9 mouse cellular contexts compared by ENCODE assay signal in the genomic region with DNA sequence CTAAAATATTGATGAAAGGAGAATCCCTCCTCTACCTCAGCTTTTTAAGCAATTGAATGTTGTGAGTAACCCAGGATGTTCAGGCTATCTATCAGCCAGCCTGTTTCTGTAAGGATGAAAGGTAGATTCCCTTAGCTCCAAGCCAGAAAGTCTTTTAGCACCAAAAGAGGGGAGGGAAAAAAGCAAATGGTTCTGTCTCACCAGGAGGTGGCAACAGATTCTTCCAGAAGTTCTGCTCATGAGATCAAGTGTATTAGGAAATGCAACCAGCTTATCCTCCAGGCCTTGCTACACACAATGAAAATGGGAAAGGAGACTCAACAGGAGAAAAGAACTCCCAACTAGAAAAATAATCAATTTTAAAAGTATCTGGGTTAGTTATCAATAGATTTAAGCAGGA. TPM values are rescaled to one million over a fixed set of nuclear protein-coding genes. Genes with fewer than 3 reads are reported as not detected.
DNase-seq lines count a peak whose midpoint lies in the region; ATAC-seq and TF ChIP-seq lines count a peak whose summit lies in the region.
"Had no signal": no experiment of that assay in that cellular context is flagged by ENCODE, and none has a peak within 500 bp of the region (broad histone marks: within the 10 kb centered on the region; RNA-seq: fewer than 3 reads in every experiment).

No protein-coding gene starts in this region.

- H3K27me3 ChIP-seq in heart, embryonic 15.5 days = no peaks in the 10 kb centered on the region
- no peaks in the 10 kb centered on the region for H3K27me3 ChIP-seq in midbrain, embryonic 13.5 days
- H3K27me3 ChIP-seq in midbrain, embryonic 11.5 days (ENCODE audit: control insufficient read depth, insufficient read depth, low read length) = no peaks in the 10 kb centered on the region

- TF ChIP-seq CTCF in bone marrow macrophage, adult 2 months (IDR thresholded peaks at IDR 0.05; ENCODE audit: low read depth, low read length) = no peak

- H3K9ac ChIP-seq in heart, embryonic 15.5 days = no peak overlapping the region
- H3K9ac ChIP-seq in midbrain, embryonic 13.5 days (replicated peaks) = no peak overlapping the region
- no peak overlapping the region for H3K9ac ChIP-seq in midbrain, embryonic 11.5 days (ENCODE audit: low read length)

- no peak overlapping the region for H3K27ac ChIP-seq in heart, embryonic 15.5 days
- H3K27ac ChIP-seq in midbrain, embryonic 13.5 days = no peak overlapping the region
- H3K27ac ChIP-seq in midbrain, embryonic 11.5 days (ENCODE audit: low read depth, low read length) = no peak overlapping the region
- no peak overlapping the region for H3K27ac ChIP-seq in bone marrow macrophage, adult 2 months (ENCODE audit: insufficient read depth, low read depth, low read length)

- no peak for ATAC-seq in heart, embryonic 15.5 days (replicated peaks; ENCODE audit: insufficient number of reproducible peaks, insufficient read depth, low FRiP score, low read depth)
- ATAC-seq in midbrain, embryonic 13.5 days = no peak
- no peak for ATAC-seq in midbrain, embryonic 11.5 days (ENCODE audit: low FRiP score)

- H3K9me3 ChIP-seq in heart, embryonic 15.5 days (replicated peaks) = no peaks in the 10 kb centered on the region
- no peaks in the 10 kb centered on the region for H3K9me3 ChIP-seq in midbrain, embryonic 13.5 days
- no peaks in the 10 kb centered on the region for H3K9me3 ChIP-seq in midbrain, embryonic 11.5 days (ENCODE audit: control insufficient read depth, low read length)

- H3K4me3 ChIP-seq in heart, embryonic 15.5 days = no peak overlapping the region
- no peak overlapping the region for H3K4me3 ChIP-seq in midbrain, embryonic 13.5 days (replicated peaks)
- H3K4me3 ChIP-seq in midbrain, embryonic 11.5 days (ENCODE audit: low read depth, low read length) = no peak overlapping the region
- H3K4me3 ChIP-seq in bone marrow macrophage, adult 2 months (ENCODE audit: insufficient read depth, low read length) = 0 out of 2 replicates have a peak overlapping the region, but pooled peaks have one; percentile 16

- H3K36me3 ChIP-seq in heart, embryonic 15.5 days = no peaks in the 10 kb centered on the region
- no peaks in the 10 kb centered on the region for H3K36me3 ChIP-seq in midbrain, embryonic 13.5 days
- no peaks in the 10 kb centered on the region for H3K36me3 ChIP-seq in midbrain, embryonic 11.5 days (ENCODE audit: control insufficient read depth, insufficient read depth, low read length)

- H3K4me2 ChIP-seq in heart, embryonic 15.5 days = peak overlapping the region; percentile 49; the same call in 1 of the 2 replicates
- peak overlapping the region; percentile 39; the same call in 1 of the 2 replicates for H3K4me2 ChIP-seq in midbrain, embryonic 13.5 days (replicated peaks)
- no peak overlapping the region for H3K4me2 ChIP-seq in midbrain, embryonic 11.5 days

- no peak for DNase-seq in heart, adult 9 months (ENCODE audit: low spot score in 2 of 2)
- no peak for DNase-seq in midbrain, embryonic 11.5 days (ENCODE audit: low spot score, missing footprints)
- peak; percentile 11 for DNase-seq in retina, embryonic 14.5 days (ENCODE audit: low spot score)
- no peak for DNase-seq in thymus, postnatal 0 days (ENCODE audit: low spot score)
- no peak for DNase-seq in embryo, embryonic 11 days
- DNase-seq: adrenal gland, adult 8-10 months had no signal

- no peak for TF ChIP-seq POLR2A in bone marrow macrophage, adult 2 months (IDR thresholded peaks at IDR 0.05; ENCODE audit: borderline replicate concordance, low read depth, low read length)

- H3K4me1 ChIP-seq in heart, embryonic 15.5 days (replicated peaks) = peaks cover 19% of the 10 kb centered on the region
- peaks cover 31% of the 10 kb centered on the region for H3K4me1 ChIP-seq in midbrain, embryonic 13.5 days (replicated peaks)
- peaks cover 15% of the 10 kb centered on the region for H3K4me1 ChIP-seq in midbrain, embryonic 11.5 days (ENCODE audit: control insufficient read depth, insufficient read depth, low read length)
- H3K4me1 ChIP-seq in bone marrow macrophage, adult 2 months (ENCODE audit: control insufficient read depth, insufficient read depth, low read length) = peaks cover 18% of the 10 kb centered on the region

RNA-seq across cellular contexts. Expression of a gene that starts 3.4 kb away (rescaled TPM):
- polyA plus RNA-seq in heart, embryonic 15.5 days (2015; fragmentation: Nextera tagmentation; extraction: Ambion mirVana) = 10.3 and 14.3 TPM in 2 replicates
- 21.9 and 22.4 TPM in 2 replicates for polyA plus RNA-seq in midbrain, embryonic 13.5 days (2015; fragmentation: Nextera tagmentation; extraction: Ambion mirVana)
- polyA plus RNA-seq in midbrain, embryonic 11.5 days (2014; fragmentation: Nextera tagmentation; extraction: Ambion mirVana) = 40.6 and 50.4 TPM in 2 replicates
- polyA plus RNA-seq in bone marrow macrophage, adult 2 months (2012; ENCODE audit: insufficient read depth, insufficient read length, missing spikeins) = 33.9 and 37.6 TPM in 2 replicates
- polyA plus RNA-seq in thymus, postnatal 0 days (2015; fragmentation: Nextera tagmentation; extraction: Ambion mirVana) = 19.5 and 22.2 TPM in 2 replicates

RNA-seq across cellular contexts. Expression of a gene that starts 55.0 kb away (rescaled TPM):
- 9.3 and 9.5 TPM in 2 replicates for polyA plus RNA-seq in heart, embryonic 15.5 days (2015; fragmentation: Nextera tagmentation; extraction: Ambion mirVana)
- 18.8 and 22.7 TPM in 2 replicates for polyA plus RNA-seq in midbrain, embryonic 13.5 days (2015; fragmentation: Nextera tagmentation; extraction: Ambion mirVana)
- polyA plus RNA-seq in midbrain, embryonic 11.5 days (2014; fragmentation: Nextera tagmentation; extraction: Ambion mirVana) = 12.6 and 13.9 TPM in 2 replicates
- 16.0 and 17.4 TPM in 2 replicates for polyA plus RNA-seq in bone marrow macrophage, adult 2 months (2012; ENCODE audit: insufficient read depth, insufficient read length, missing spikeins)
- polyA plus RNA-seq in thymus, postnatal 0 days (2015; fragmentation: Nextera tagmentation; extraction: Ambion mirVana) = 6.4 and 9.4 TPM in 2 replicates
